Mouse (Mus musculus) heart, postnatal 0 days (tissue): Measurements from ENCODE around the gene Calr3. TPM values are rescaled to one million over a fixed set of nuclear protein-coding genes. Genes with fewer than 3 reads are reported as not detected.

Source experiments
- ATAC-seq: fragments of 200-750 bp; cut with Nextera tagmentation; 2 replicates; pipeline ENCODE4 v1.8.0; 2017; ENCODE audit warnings: low read depth, moderate number of reproducible peaks, moderate library complexity; ENCODE audit not compliant: insufficient read depth
- DNase-seq: peaks from one replicate; pipeline ENCODE4 v3.0.0-alpha.2; 2016; ENCODE audit warnings: low spot score
- H3K27ac ChIP-seq: fragments of 300-500 bp; sonication (generic); 2 replicates; pipeline ENCODE4 v1.5.1; 2014; ENCODE audit warnings: low read depth, mild to moderate bottlenecking
- H3K27me3 ChIP-seq: fragments of 300-500 bp; sonication (generic); 2 replicates; pipeline ENCODE4 v1.6.1; 2014; ENCODE audit warnings: low read length, mixed read lengths; ENCODE audit not compliant: control insufficient read depth, insufficient read depth
- H3K36me3 ChIP-seq: fragments of 300-500 bp; sonication (generic); replicated peaks from 2 replicates; pipeline ENCODE4 v1.6.1; 2014; ENCODE audit warnings: low read length, mixed read lengths; ENCODE audit not compliant: control insufficient read depth, insufficient read depth
- H3K4me1 ChIP-seq: fragments of 300-500 bp; sonication (generic); 2 replicates; pipeline ENCODE4 v1.6.1; 2014; ENCODE audit warnings: antibody characterized with exemption; ENCODE audit not compliant: control insufficient read depth, insufficient read depth
- H3K4me2 ChIP-seq: fragments of 300-500 bp; sonication (generic); 2 replicates; pipeline ENCODE4 v1.6.1; 2014; ENCODE audit warnings: low read depth, mild to moderate bottlenecking, low read length, moderate library complexity
- H3K4me3 ChIP-seq: fragments of 300-500 bp; sonication (generic); 2 replicates; pipeline ENCODE4 v1.5.1; 2014; ENCODE audit warnings: low read depth, low read length
- H3K9ac ChIP-seq: fragments of 300-500 bp; sonication (generic); replicated peaks from 2 replicates; pipeline ENCODE4 v1.6.1; 2014; ENCODE audit warnings: low read depth, low read length, mixed read lengths
- H3K9me3 ChIP-seq: fragments of 300-500 bp; sonication (generic); replicated peaks from 2 replicates; pipeline ENCODE4 v1.6.1; 2016; ENCODE audit warnings: low read length; ENCODE audit not compliant: control insufficient read depth
- CTCF ChIP-seq: IDR thresholded peaks from 2 replicates; pipeline ENCODE4 v1.5.1; 2016; ENCODE audit warnings: antibody characterized with exemption, control low read depth, low read depth
- EP300 ChIP-seq: IDR thresholded peaks from 2 replicates; pipeline ENCODE4 v1.6.1; 2016; ENCODE audit warnings: antibody characterized with exemption, low read depth
- WGBS: fragments of 180-500 bp; shearing (Covaris S2); extraction: QIAGEN DNeasy Blood & Tissue Kit; methylation state at CpG from one replicate; pipeline ENCODE4 v1.1.7; 2014; 5-methylcytosine and 5-hydroxymethylcytosine counted together
- polyA plus RNA-seq: library from polyadenylated mRNA; unstranded; fragments of >200 nt; fragmentation: Nextera tagmentation; extraction: Ambion mirVana; gene quantifications from 2 replicates; pipeline ENCODE4 v1.2.1, GENCODE M21; 2015
- total RNA-seq: library from RNA; depleted of rRNA; stranded (reverse); fragments of >200 nt; gene quantifications from 2 replicates; pipeline ENCODE4 v1.2.3, GENCODE M21; 2014; ENCODE audit warnings: low replicate concordance

Gene Calr3
- total and polyA plus RNA-seq, 2 experiments from 2014 or later, result 3.2 TPM; not detected in 1

GRCm38 (mm10) chr8:72415252-72415651 lies 28.4 kb downstream of the Calr3 start:
- TF ChIP-seq CTCF, result no peak
- no peak for TF ChIP-seq EP300
- H3K27ac ChIP-seq, result no peak overlapping the region
- no peak for DNase-seq
- no peak for ATAC-seq
- H3K4me3 ChIP-seq, result no peak overlapping the region
- H3K4me1 ChIP-seq, result peaks cover 55% of the 10 kb centered on the region
- 0 out of 2 replicates have a peak, but pooled peaks cover 4% of the 10 kb centered on the region for H3K36me3 ChIP-seq
- no peak overlapping the region for H3K4me2 ChIP-seq
- 33% methylated on average over 2 of the region's 2 CpGs for WGBS
- H3K27me3 ChIP-seq, result no peaks in the 10 kb centered on the region
- H3K9me3 ChIP-seq, result no peaks in the 10 kb centered on the region
- no peak overlapping the region for H3K9ac ChIP-seq

- 57% methylated on average over 7 of the region's 7 CpGs for WGBS
- DNase-seq, result no peak
- TF ChIP-seq CTCF (no peak), EP300 (no peak)
- H3K4me1 ChIP-seq, result peaks cover 41% of the 10 kb centered on the region
- 0 out of 2 replicates have a peak, but pooled peaks cover 4% of the 10 kb centered on the region for H3K36me3 ChIP-seq
- no peak for ATAC-seq
- H3K9ac ChIP-seq, result no peak overlapping the region
- H3K4me3 ChIP-seq, result no peak overlapping the region
- no peak overlapping the region for H3K27ac ChIP-seq
- H3K27me3 ChIP-seq, result no peaks in the 10 kb centered on the region
- no peaks in the 10 kb centered on the region for H3K9me3 ChIP-seq
- no peak overlapping the region for H3K4me2 ChIP-seq
Observed at GRCm38 (mm10) chr8:72413839-72414238, 29.8 kb downstream of the Calr3 start.

- no peak overlapping the region for H3K4me3 ChIP-seq
- no peak overlapping the region for H3K27ac ChIP-seq
- no peak overlapping the region for H3K9ac ChIP-seq
- H3K27me3 ChIP-seq, result no peaks in the 10 kb centered on the region
- TF ChIP-seq EP300 (no peak), CTCF (no peak)
- no peak for ATAC-seq
- H3K4me2 ChIP-seq, result no peak overlapping the region
- H3K9me3 ChIP-seq, result no peaks in the 10 kb centered on the region
- H3K36me3 ChIP-seq, result no peaks in the 10 kb centered on the region
- 62% methylated on average over 3 of the region's 3 CpGs for WGBS
- no peak for DNase-seq
- H3K4me1 ChIP-seq, result peaks cover 7% of the 10 kb centered on the region
Observed at GRCm38 (mm10) chr8:72409443-72409842, 34.2 kb downstream of the Calr3 start.

GRCm38 (mm10) chr8:72407878-72408277 lies 35.8 kb downstream of the Calr3 start:
- DNase-seq (no peak), ATAC-seq (no peak)
- WGBS, result 76% methylated on average over 1 of the region's 1 CpGs
- no peak overlapping the region for H3K4me3 ChIP-seq
- H3K4me2 ChIP-seq, result no peak overlapping the region
- no peaks in the 10 kb centered on the region; the same call in 1 of the 2 replicates for H3K4me1 ChIP-seq
- TF ChIP-seq EP300, result no peak
- TF ChIP-seq CTCF, result no peak
- no peaks in the 10 kb centered on the region for H3K9me3 ChIP-seq
- no peaks in the 10 kb centered on the region for H3K36me3 ChIP-seq
- H3K27me3 ChIP-seq, result no peaks in the 10 kb centered on the region
- no peak overlapping the region for H3K27ac ChIP-seq
- no peak overlapping the region for H3K9ac ChIP-seq

- DNase-seq (no peak), ATAC-seq (no peak)
- H3K4me2 ChIP-seq, result no peak overlapping the region
- 79% methylated on average over 3 of the region's 3 CpGs for WGBS
- H3K36me3 ChIP-seq, result peaks cover 20% of the 10 kb centered on the region
- H3K9me3 ChIP-seq, result no peaks in the 10 kb centered on the region
- H3K9ac ChIP-seq, result no peak overlapping the region
- H3K4me3 ChIP-seq, result no peak overlapping the region
- TF ChIP-seq CTCF (no peak), EP300 (no peak)
- H3K27me3 ChIP-seq, result no peaks in the 10 kb centered on the region
- H3K4me1 ChIP-seq, result peaks cover 13% of the 10 kb centered on the region
- H3K27ac ChIP-seq, result no peak overlapping the region
Observed at GRCm38 (mm10) chr8:72402981-72403380, 40.7 kb downstream of the Calr3 start.

- peaks cover 13% of the 10 kb centered on the region for H3K4me1 ChIP-seq
- no peak for TF ChIP-seq CTCF
- no peak for TF ChIP-seq EP300
- no peak overlapping the region for H3K4me3 ChIP-seq
- no peak overlapping the region for H3K9ac ChIP-seq
- H3K27ac ChIP-seq, result no peak overlapping the region
- peaks cover 36% of the 10 kb centered on the region for H3K36me3 ChIP-seq
- H3K4me2 ChIP-seq, result no peak overlapping the region
- 65% methylated on average over 1 of the region's 1 CpGs for WGBS
- no peaks in the 10 kb centered on the region for H3K27me3 ChIP-seq
- ATAC-seq, result no peak
- DNase-seq, result no peak
- H3K9me3 ChIP-seq, result no peaks in the 10 kb centered on the region
Observed at GRCm38 (mm10) chr8:72401381-72401780, 42.3 kb downstream of the Calr3 start.
